Comparison of ENCODE assay signal across 14 mouse cellular contexts in the genomic region with DNA sequence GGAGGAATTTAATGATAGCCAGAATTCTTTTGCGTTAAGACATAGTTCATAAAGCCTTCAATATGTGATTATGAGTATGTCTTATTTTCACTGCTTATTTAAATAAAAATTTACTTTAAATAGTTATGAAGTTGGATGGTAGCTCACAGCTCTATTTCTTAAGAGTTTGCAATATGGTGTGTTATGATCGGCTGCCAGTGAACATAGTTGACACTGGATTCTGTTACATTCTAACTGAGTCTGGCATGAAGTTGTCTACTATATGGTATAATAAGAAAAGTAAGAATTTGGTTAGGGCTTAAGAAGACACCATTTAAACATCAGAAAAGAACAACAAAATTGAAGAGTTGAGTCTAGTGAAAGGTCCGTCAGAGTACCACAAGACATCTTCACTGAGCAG.
"Had no signal": no experiment of that assay in that cellular context is flagged by ENCODE, and none has a peak within 500 bp of the region (broad histone marks: within the 10 kb centered on the region; RNA-seq: fewer than 3 reads in every experiment).

No protein-coding gene starts in this region.

- H3K4me3 ChIP-seq: midbrain, embryonic 13.5 days; midbrain, embryonic 15.5 days; neural tube, embryonic 12.5 days; stomach, embryonic 15.5 days had no signal

- H3K27me3 ChIP-seq: midbrain, embryonic 13.5 days; midbrain, embryonic 15.5 days; neural tube, embryonic 12.5 days; stomach, embryonic 15.5 days had no signal

- DNase-seq: lung, adult 18-20 months; lung, embryonic 14.5 days; lung, postnatal 10 days; lung, postnatal 4 days; right cerebral cortex, postnatal 14 days; thymus, adult 18-20 months; thymus, postnatal 14 days; thymus, postnatal 36 days had no signal

- H3K27ac ChIP-seq: midbrain, embryonic 13.5 days; midbrain, embryonic 15.5 days; neural tube, embryonic 12.5 days; stomach, embryonic 15.5 days; stomach, postnatal 0 days had no signal

- H3K4me1 ChIP-seq: midbrain, embryonic 15.5 days; stomach, embryonic 15.5 days had no signal

- H3K4me2 ChIP-seq: lung, embryonic 14.5 days; midbrain, embryonic 11.5 days; midbrain, embryonic 13.5 days; midbrain, embryonic 15.5 days; neural tube, embryonic 12.5 days; stomach, embryonic 15.5 days had no signal

- H3K9me3 ChIP-seq: midbrain, embryonic 13.5 days; midbrain, embryonic 15.5 days; neural tube, embryonic 12.5 days; stomach, embryonic 15.5 days had no signal

- ATAC-seq: midbrain, embryonic 13.5 days; midbrain, embryonic 15.5 days had no signal

- H3K9ac ChIP-seq: lung, embryonic 14.5 days; midbrain, embryonic 13.5 days; midbrain, embryonic 15.5 days; neural tube, embryonic 12.5 days; stomach, embryonic 15.5 days had no signal

- H3K36me3 ChIP-seq: midbrain, embryonic 13.5 days; midbrain, embryonic 15.5 days; neural tube, embryonic 12.5 days; stomach, embryonic 15.5 days had no signal
